Mouse (Mus musculus) megakaryocyte, embryonic 14.5 days (primary cell): ENCODE results near the gene Map3k13. TPM values are rescaled to one million over a fixed set of nuclear protein-coding genes. Genes with fewer than 3 reads are reported as not detected.

Source experiments
- H3K27me3 ChIP-seq: replicated peaks from 2 replicates; pipeline ENCODE3; 2012; ENCODE audit warnings: inconsistent platforms
- H3K36me3 ChIP-seq: replicated peaks from 2 replicates; pipeline ENCODE3; 2012; ENCODE audit warnings: low read length, inconsistent platforms, mixed read lengths
- H3K4me1 ChIP-seq: 2 replicates; pipeline ENCODE4 v1.6.1; 2012; ENCODE audit warnings: inconsistent platforms
- H3K4me3 ChIP-seq: replicated peaks from 2 replicates; pipeline ENCODE3; 2012; ENCODE audit warnings: moderate library complexity, mild to moderate bottlenecking, inconsistent platforms
- H3K9me3 ChIP-seq: 2 replicates; pipeline ENCODE4 v1.6.1; 2012; ENCODE audit warnings: inconsistent platforms
- FLI1 ChIP-seq: IDR thresholded peaks from 2 replicates; pipeline ENCODE4 v1.6.1; 2012; ENCODE audit warnings: low read length, inconsistent platforms, mixed read lengths
- GATA1 ChIP-seq: IDR thresholded peaks from 3 replicates; pipeline ENCODE4 v1.6.1; 2012; ENCODE audit warnings: mixed read lengths, low read length, inconsistent platforms, borderline replicate concordance
- polyA plus RNA-seq: library from polyadenylated mRNA; stranded (reverse); fragments of >175 nt; gene quantifications from 2 replicates; pipeline ENCODE4 v1.2.3, GENCODE M21; 2012; ENCODE audit warnings: low replicate concordance; ENCODE audit not compliant: insufficient read depth

Map3k13 gene
- polyA plus RNA-seq, 1 experiment, result 0.03 TPM

- TF ChIP-seq GATA1 (no peak), FLI1 (no peak)
- Histone ChIP-seq H3K36me3 (peaks cover 9% of the 10 kb centered on the region), H3K4me1 (peaks cover 30% of the 10 kb centered on the region), H3K9me3 (no peaks in the 10 kb centered on the region), H3K27me3 (peaks cover 19% of the 10 kb centered on the region), H3K4me3 (peak within 1 kb of the TSS; percentile 98)
Measured at GRCm38 (mm10) chr16:21946761-21947715, 152.9 kb downstream of the Map3k13 start, which contains the start of gene Tmem41a. Gene Tmem41a (minus strand): TSS chr16:21947552.

DNA sequence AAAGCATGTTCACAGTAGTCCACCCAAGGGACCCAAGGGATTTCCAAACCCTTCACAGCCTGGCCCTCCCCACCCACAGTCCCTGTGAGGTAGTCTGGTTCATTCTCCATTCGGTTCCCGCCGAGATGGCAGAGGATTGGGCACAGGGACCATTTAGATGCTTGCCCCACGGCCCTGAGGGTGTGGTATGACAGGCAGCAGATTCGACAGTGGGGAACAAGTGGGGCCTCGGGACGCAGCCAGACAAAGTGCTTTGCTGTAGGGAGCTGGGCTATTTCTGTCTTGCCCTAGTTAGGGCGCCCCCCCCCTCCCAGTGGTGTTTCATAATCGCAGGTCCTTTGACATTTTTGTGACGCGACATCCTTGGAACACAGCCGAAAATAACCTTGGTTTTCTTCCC lies 161.4 kb downstream of the Map3k13 start:
- TF ChIP-seq GATA1, result no peak
- no peak for TF ChIP-seq FLI1

DNA sequence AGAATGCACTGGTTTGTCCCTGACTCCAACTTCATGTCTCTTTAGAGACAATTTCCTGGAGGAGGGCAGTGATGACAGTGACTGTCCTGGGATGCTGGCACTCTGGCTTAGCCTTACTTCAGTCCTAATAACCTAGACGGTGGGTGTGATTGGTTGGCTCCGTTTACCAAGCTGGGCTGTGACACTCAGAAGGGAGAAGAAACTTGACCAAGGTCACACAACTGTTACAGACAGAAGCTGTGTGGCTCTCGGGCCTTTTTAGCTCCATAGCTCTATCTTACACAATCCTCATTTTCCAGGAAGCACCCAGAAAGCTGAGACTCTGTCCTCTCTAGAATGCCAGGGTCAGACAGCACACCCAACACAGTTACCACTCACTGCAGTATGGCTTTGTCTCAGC lies 171.4 kb downstream of the Map3k13 start:
- Histone ChIP-seq H3K4me1 (peaks cover 3% of the 10 kb centered on the region; the same call in 1 of the 2 replicates), H3K4me3 (no peak overlapping the region), H3K9me3 (no peaks in the 10 kb centered on the region), H3K27me3 (peaks cover 32% of the 10 kb centered on the region), H3K36me3 (no peaks in the 10 kb centered on the region)
- TF ChIP-seq FLI1 (no peak), GATA1 (no peak)

More for the DNA sequence above, 161.4 kb downstream of the Map3k13 start:
- H3K36me3 ChIP-seq, result no peaks in the 10 kb centered on the region
- H3K9me3 ChIP-seq, result peaks cover 22% of the 10 kb centered on the region
- peaks cover 7% of the 10 kb centered on the region for H3K27me3 ChIP-seq
- no peak overlapping the region for H3K4me3 ChIP-seq
- 0 out of 2 replicates have a peak, but pooled peaks cover 3% of the 10 kb centered on the region for H3K4me1 ChIP-seq

- peaks cover 23% of the 10 kb centered on the region for H3K27me3 ChIP-seq
- H3K9me3 ChIP-seq, result no peaks in the 10 kb centered on the region
- H3K36me3 ChIP-seq, result no peaks in the 10 kb centered on the region
- no peak overlapping the region for H3K4me3 ChIP-seq
- H3K4me1 ChIP-seq, result peaks cover 10% of the 10 kb centered on the region
- TF ChIP-seq FLI1 (no peak), GATA1 (no peak)
Measured at GRCm38 (mm10) chr16:21969874-21970273, 175.7 kb downstream of the Map3k13 start.

DNA sequence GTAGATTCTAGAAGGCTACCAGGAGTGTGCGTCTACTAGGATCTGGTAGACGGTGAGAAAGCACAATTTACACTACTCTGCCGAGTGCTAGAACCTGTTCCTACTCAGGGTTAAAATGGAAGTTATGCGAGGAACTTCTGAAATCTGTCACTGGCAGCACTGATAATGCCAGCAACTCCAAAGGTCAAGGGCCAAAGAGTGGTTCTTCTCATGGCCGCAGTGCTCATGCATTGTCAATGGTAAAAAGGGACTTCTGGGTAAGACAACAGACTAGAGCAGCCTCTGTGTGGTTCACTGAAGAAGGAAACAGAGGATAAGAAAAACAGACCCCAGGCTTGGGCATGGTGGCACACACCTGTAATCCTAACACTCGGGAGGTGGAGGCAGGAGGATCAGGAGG lies 176.4 kb downstream of the Map3k13 start:
- no peak for TF ChIP-seq FLI1
- TF ChIP-seq GATA1, result no peak
- Histone ChIP-seq H3K4me1 (peaks cover 16% of the 10 kb centered on the region), H3K36me3 (no peaks in the 10 kb centered on the region), H3K4me3 (no peak overlapping the region), H3K9me3 (no peaks in the 10 kb centered on the region), H3K27me3 (peaks cover 25% of the 10 kb centered on the region)

DNA sequence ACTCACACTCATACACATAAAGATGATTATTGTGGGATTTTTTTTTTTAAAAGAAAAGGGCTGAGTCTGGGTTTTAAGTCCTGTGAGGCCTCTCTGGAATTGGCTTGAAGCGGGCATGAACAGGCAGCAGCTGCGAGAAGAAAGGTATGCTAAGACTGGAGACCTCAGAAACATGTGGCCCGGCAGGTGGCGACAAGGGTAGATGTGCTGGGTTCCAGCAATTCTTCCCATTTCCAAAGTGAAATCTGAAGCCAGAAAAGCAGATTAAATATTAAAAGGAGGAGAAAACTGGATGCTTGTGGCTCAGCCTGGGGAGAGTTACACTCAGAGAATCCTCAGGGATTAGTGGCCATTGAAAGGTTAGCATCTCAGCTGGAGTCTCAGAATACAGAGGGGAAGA lies 177.3 kb downstream of the Map3k13 start:
- Histone ChIP-seq H3K9me3 (no peaks in the 10 kb centered on the region), H3K27me3 (peaks cover 29% of the 10 kb centered on the region), H3K36me3 (no peaks in the 10 kb centered on the region), H3K4me1 (peaks cover 25% of the 10 kb centered on the region), H3K4me3 (no peak overlapping the region)
- TF ChIP-seq GATA1 (no peak), FLI1 (no peak)

GRCm38 (mm10) chr16:21976203-21976602 lies 182.1 kb downstream of the Map3k13 start:
- TF ChIP-seq GATA1 (no peak), FLI1 (no peak)
- peaks cover 31% of the 10 kb centered on the region for H3K4me1 ChIP-seq
- no peaks in the 10 kb centered on the region for H3K36me3 ChIP-seq

GRCm38 (mm10) chr16:21977347-21977746 lies 183.2 kb downstream of the Map3k13 start:
- peaks cover 24% of the 10 kb centered on the region for H3K27me3 ChIP-seq
- H3K4me3 ChIP-seq, result no peak overlapping the region
- no peaks in the 10 kb centered on the region for H3K36me3 ChIP-seq
- H3K9me3 ChIP-seq, result peaks cover 7% of the 10 kb centered on the region
- H3K4me1 ChIP-seq, result peaks cover 31% of the 10 kb centered on the region
- TF ChIP-seq FLI1 (no peak), GATA1 (no peak)

More at GRCm38 (mm10) chr16:21976203-21976602, 182.1 kb downstream of the Map3k13 start:
- peak overlapping the region; percentile 64 for H3K4me3 ChIP-seq
- no peaks in the 10 kb centered on the region for H3K9me3 ChIP-seq
- H3K27me3 ChIP-seq, result peaks cover 22% of the 10 kb centered on the region

Other genes with a start within 250 kb of the Map3k13 start
- gene 2510009E07Rik, start 99.7 kb upstream of the Map3k13 start, polyA plus RNA-seq, result 1.3 TPM in 1 of 2 replicates, not detected in the other
- 0.30 TPM in 1 of 2 replicates, not detected in the other for gene Ehhadh, start 6.5 kb upstream of the Map3k13 start, polyA plus RNA-seq
- gene Tmem41a, start 153.2 kb downstream of the Map3k13 start, polyA plus RNA-seq, result 1.3 and 5.7 TPM in 2 replicates
- not detected in 2 replicates for gene Liph, start 201.3 kb downstream of the Map3k13 start, polyA plus RNA-seq
- gene Senp2, start 215.1 kb downstream of the Map3k13 start, polyA plus RNA-seq, result 1.5 and 2.7 TPM in 2 replicates